Mouse (Mus musculus): ENCODE measurements at regions not wholly inside any gene's neighbourhood (a gene's known extent, or its start where the extent isn't known, plus 50 kb on each side); places are given as distances from the start of the nearest gene placed in this dataset.

GRCm38 (mm10) chr9:59227948-59228347, 63.4 kb upstream of the Adpgk start:
- TF ChIP-seq EP300 (IDR thresholded peaks at IDR 0.05) = no peak
- no peak for TF ChIP-seq CTCF (IDR thresholded peaks at IDR 0.05)
